Mouse (Mus musculus) lung, embryonic 14.5 days (tissue): ENCODE results near the gene Gm19668. TPM values are rescaled to one million over a fixed set of nuclear protein-coding genes. Genes with fewer than 3 reads are reported as not detected.
A peak's percentile ranks its signal among the peaks of the same experiment; 100 is the strongest.

ENCODE experiments used
- ATAC-seq: fragments of 200-750 bp; cut with Nextera tagmentation; 2 replicates; pipeline ENCODE4 v1.8.0; 2017; ENCODE audit warnings: mild to moderate bottlenecking, moderate TSS enrichment, moderate library complexity; ENCODE audit not compliant: insufficient read depth
- DNase-seq: peaks from one replicate; pipeline ENCODE4 v3.0.0-alpha.2; 2015
- H3K27ac ChIP-seq: fragments of 300-500 bp; sonication (generic); 2 replicates; pipeline ENCODE4 v1.5.1; 2014; ENCODE audit warnings: low read depth, mild to moderate bottlenecking, moderate library complexity
- H3K27me3 ChIP-seq: fragments of 300-500 bp; sonication (generic); 2 replicates; pipeline ENCODE4 v1.6.1; 2014; ENCODE audit warnings: low read length, control low read depth; ENCODE audit not compliant: insufficient read depth
- H3K36me3 ChIP-seq: fragments of 300-500 bp; sonication (generic); 2 replicates; pipeline ENCODE4 v1.6.1; 2014; ENCODE audit warnings: control low read depth; ENCODE audit not compliant: insufficient read depth
- H3K4me1 ChIP-seq: fragments of 300-500 bp; sonication (generic); 2 replicates; pipeline ENCODE4 v1.6.1; 2014; ENCODE audit warnings: antibody characterized with exemption, control low read depth; ENCODE audit not compliant: insufficient read depth
- H3K4me2 ChIP-seq: fragments of 300-500 bp; sonication (generic); 2 replicates; pipeline ENCODE4 v1.6.1; 2014; ENCODE audit warnings: mild to moderate bottlenecking
- H3K4me3 ChIP-seq: fragments of 300-500 bp; sonication (generic); 2 replicates; pipeline ENCODE4 v1.5.1; 2014; ENCODE audit warnings: low read depth, low read length
- H3K9ac ChIP-seq: fragments of 300-500 bp; sonication (generic); 2 replicates; pipeline ENCODE4 v1.6.1; 2014
- H3K9me3 ChIP-seq: fragments of 300-500 bp; sonication (generic); 2 replicates; pipeline ENCODE4 v1.6.1; 2016; ENCODE audit warnings: low read depth, low read length, control low read depth
- CTCF ChIP-seq: IDR thresholded peaks from 2 replicates; pipeline ENCODE4 v1.5.1; 2016; ENCODE audit warnings: antibody characterized with exemption, low read depth
- WGBS: fragments of 180-500 bp; shearing (Covaris S2); extraction: QIAGEN DNeasy Blood & Tissue Kit; methylation state at CpG from one replicate; pipeline ENCODE4 v1.1.7; 2014; 5-methylcytosine and 5-hydroxymethylcytosine counted together
- polyA plus RNA-seq: library from polyadenylated mRNA; unstranded; fragments of >200 nt; fragmentation: Nextera tagmentation; extraction: Ambion mirVana; gene quantifications from 2 replicates; pipeline ENCODE4 v1.2.1, GENCODE M21; 2014

The Gm19668 gene
- not detected in 2 replicates for polyA plus RNA-seq

DNA sequence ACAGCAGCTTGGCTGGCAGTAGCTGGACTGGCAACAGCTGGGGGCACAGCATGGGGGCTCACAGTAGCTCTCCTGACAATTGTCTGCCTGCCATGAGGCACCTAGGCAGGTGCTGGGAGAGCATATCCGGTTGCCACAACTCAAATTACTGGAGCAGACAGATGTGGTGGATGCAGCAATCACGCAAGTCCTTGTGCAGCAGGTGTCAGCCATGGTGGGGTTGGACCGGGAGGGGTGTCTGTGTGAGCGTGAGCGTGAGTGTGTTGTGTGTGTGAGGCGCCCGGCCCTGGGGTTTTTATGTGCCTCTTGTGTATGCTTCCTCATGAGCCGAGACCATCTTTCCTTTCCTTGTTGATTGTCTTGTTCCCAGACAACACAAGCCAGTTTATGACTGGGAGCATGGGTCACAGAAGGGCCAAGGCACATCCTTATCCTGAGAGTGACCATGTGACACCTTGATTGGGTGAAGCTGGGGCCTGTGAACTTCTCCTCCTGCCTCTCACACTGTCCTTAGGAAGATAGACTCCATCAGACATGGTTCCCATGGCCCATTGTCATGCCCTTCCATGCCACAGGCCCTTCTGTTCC, at the start of gene Gm19668:
Gene Gm19668, minus strand, starts transcription at position 213 of the 588 bp plus-strand sequence.
- Histone ChIP-seq H3K4me3 (no peak within 1 kb of the TSS), H3K36me3 (no peaks in the 10 kb centered on the region), H3K27ac (no peak within 1 kb of the TSS), H3K4me1 (no peaks in the 10 kb centered on the region), H3K27me3 (no peaks in the 10 kb centered on the region), H3K9me3 (no peaks in the 10 kb centered on the region), H3K4me2 (no peak within 1 kb of the TSS), H3K9ac (no peak within 1 kb of the TSS)
- no peak for TF ChIP-seq CTCF
- DNase-seq (no peak), ATAC-seq (no peak)
- WGBS, result 53% methylated on average over 8 of the region's 8 CpGs

DNA sequence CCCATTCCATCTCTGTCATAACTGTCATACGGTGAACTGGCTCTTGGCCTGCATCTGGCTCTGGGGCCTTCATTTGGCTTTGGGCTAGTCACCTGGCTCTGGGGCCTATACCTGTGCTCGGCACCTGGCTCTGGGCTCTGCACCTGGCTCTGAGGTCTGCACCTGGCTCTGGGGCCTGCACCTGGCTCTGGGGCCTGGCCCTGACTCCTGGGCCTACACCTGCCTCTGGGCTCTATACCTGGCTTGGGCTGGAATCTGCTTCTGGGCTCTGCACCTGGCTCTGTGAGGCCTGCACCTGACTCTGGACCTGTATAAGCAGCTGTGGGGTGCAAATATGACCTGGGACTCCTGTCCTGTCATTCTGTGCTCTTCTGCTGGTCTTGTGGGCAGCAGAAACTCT, 48.6 kb upstream of the Gm19668 start:
- H3K4me3 ChIP-seq, result no peak overlapping the region
- H3K9ac ChIP-seq, result no peak overlapping the region
- no peaks in the 10 kb centered on the region for H3K36me3 ChIP-seq
- TF ChIP-seq CTCF, result no peak
- 75% methylated on average over 2 of the region's 2 CpGs for WGBS
- ATAC-seq (no peak), DNase-seq (no peak)
- no peaks in the 10 kb centered on the region for H3K27me3 ChIP-seq
- H3K4me2 ChIP-seq, result no peak overlapping the region
- no peak overlapping the region for H3K27ac ChIP-seq
- no peaks in the 10 kb centered on the region for H3K4me1 ChIP-seq
- no peaks in the 10 kb centered on the region for H3K9me3 ChIP-seq

DNA sequence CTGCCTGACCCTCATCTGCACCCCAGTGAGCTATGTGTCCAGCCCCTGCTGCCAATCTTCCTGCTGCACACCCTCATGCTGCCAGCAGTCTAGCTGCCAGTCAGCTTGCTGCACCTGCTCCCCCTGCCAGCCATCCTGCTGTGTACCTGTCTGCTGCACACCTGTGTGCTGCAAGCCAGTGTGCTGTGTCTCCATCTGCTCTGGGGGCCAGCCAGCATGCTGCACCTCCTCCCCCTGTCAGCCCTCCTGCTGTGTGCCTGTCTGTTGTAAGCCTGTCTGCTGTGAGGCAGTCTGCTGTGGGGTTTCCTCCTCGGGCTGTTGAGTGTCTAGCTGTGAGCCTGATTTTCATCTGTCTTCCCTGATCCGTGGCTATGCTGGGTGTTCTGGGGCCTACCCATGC, 48.0 kb upstream of the Gm19668 start:
- Histone ChIP-seq H3K4me2 (no peak overlapping the region), H3K4me3 (no peak overlapping the region), H3K27me3 (no peaks in the 10 kb centered on the region), H3K4me1 (no peaks in the 10 kb centered on the region), H3K9ac (no peak overlapping the region), H3K9me3 (no peaks in the 10 kb centered on the region), H3K36me3 (no peaks in the 10 kb centered on the region), H3K27ac (no peak overlapping the region)
- WGBS, result 22% methylated on average over 2 of the region's 2 CpGs
- ATAC-seq (no peak), DNase-seq (no peak)
- no peak for TF ChIP-seq CTCF

GRCm38 (mm10) chr10:77846503-77846902, 47.6 kb upstream of the Gm19668 start, which contains the start of gene Gm36176:
Gene Gm36176, plus strand, starts transcription at chr10:77846803.
- no peaks in the 10 kb centered on the region for H3K4me1 ChIP-seq
- ATAC-seq, result no peak
- WGBS, result 48% methylated on average over 3 of the region's 3 CpGs
- H3K9ac ChIP-seq, result no peak within 1 kb of the TSS
- no peak within 1 kb of the TSS for H3K4me2 ChIP-seq
- no peak for TF ChIP-seq CTCF
- H3K27me3 ChIP-seq, result no peaks in the 10 kb centered on the region
- H3K9me3 ChIP-seq, result no peaks in the 10 kb centered on the region
- H3K27ac ChIP-seq, result no peak within 1 kb of the TSS
- no peaks in the 10 kb centered on the region for H3K36me3 ChIP-seq
- no peak for DNase-seq
- no peak within 1 kb of the TSS for H3K4me3 ChIP-seq

GRCm38 (mm10) chr10:77839006-77839405, 40.1 kb upstream of the Gm19668 start:
- no peaks in the 10 kb centered on the region for H3K4me1 ChIP-seq
- H3K4me3 ChIP-seq, result no peak overlapping the region
- H3K27ac ChIP-seq, result no peak overlapping the region
- TF ChIP-seq CTCF, result no peak
- no peak for DNase-seq
- H3K36me3 ChIP-seq, result no peaks in the 10 kb centered on the region
- no peaks in the 10 kb centered on the region for H3K27me3 ChIP-seq
- no peaks in the 10 kb centered on the region for H3K9me3 ChIP-seq
- H3K9ac ChIP-seq, result no peak overlapping the region
- H3K4me2 ChIP-seq, result no peak overlapping the region
- ATAC-seq, result no peak
- 67% methylated on average over 6 of the region's 6 CpGs for WGBS

DNA sequence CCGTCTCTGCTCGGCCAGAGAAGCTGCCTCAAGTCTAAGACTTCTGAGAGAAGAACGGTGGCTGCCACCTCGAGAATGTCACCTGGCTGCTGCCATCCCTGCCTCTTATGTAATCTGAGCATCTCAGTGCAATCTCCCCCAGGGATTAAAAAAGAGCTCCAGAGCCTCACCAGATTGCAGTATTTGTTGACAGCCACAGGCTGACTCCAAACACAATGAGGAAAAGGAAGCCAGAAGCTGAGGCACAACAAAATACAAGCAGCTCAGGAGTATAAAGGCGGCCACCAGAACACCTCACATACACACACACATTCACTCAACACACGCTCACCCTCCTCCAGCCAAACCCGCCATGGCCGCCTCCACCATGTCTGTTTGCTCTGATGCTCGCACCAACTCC, 36.7 kb upstream of the Gm19668 start, which contains the start of gene Krtap10-10:
Gene Krtap10-10, plus strand, starts transcription at position 301 of the 400 bp plus-strand sequence.
- no peak for ATAC-seq

GRCm38 (mm10) chr10:77826951-77827350, 28.0 kb upstream of the Gm19668 start, which contains the start of gene Krtap10-4:
Gene Krtap10-4, minus strand, starts transcription at chr10:77827095.
- ATAC-seq, result peak; percentile 54; the same call in 1 of the 2 replicates

More for the DNA sequence above, 36.7 kb upstream of the Gm19668 start, which contains the start of gene Krtap10-10:
- Histone ChIP-seq H3K4me3 (no peak within 1 kb of the TSS), H3K4me1 (no peaks in the 10 kb centered on the region), H3K27ac (no peak within 1 kb of the TSS), H3K36me3 (no peaks in the 10 kb centered on the region), H3K9ac (no peak within 1 kb of the TSS), H3K4me2 (no peak within 1 kb of the TSS), H3K9me3 (no peaks in the 10 kb centered on the region), H3K27me3 (no peaks in the 10 kb centered on the region)
- no peak for DNase-seq
- TF ChIP-seq CTCF, result no peak
- 51% methylated on average over 9 of the region's 9 CpGs for WGBS

More at GRCm38 (mm10) chr10:77826951-77827350, 28.0 kb upstream of the Gm19668 start, which contains the start of gene Krtap10-4:
- Histone ChIP-seq H3K9ac (no peak within 1 kb of the TSS), H3K9me3 (no peaks in the 10 kb centered on the region), H3K4me2 (no peak within 1 kb of the TSS), H3K4me3 (no peak within 1 kb of the TSS), H3K27ac (no peak within 1 kb of the TSS), H3K4me1 (no peaks in the 10 kb centered on the region), H3K36me3 (no peaks in the 10 kb centered on the region), H3K27me3 (no peaks in the 10 kb centered on the region)
- 46% methylated on average over 6 of the region's 6 CpGs for WGBS
- TF ChIP-seq CTCF, result no peak
- DNase-seq, result peak; percentile 31
